Mouse (Mus musculus) forebrain, embryonic 16.5 days (tissue): ENCODE results near the gene Gba. TPM values are rescaled to one million over a fixed set of nuclear protein-coding genes. Genes with fewer than 3 reads are reported as not detected.

Experiments
- ATAC-seq: fragments of 200-750 bp; cut with Nextera tagmentation; 2 replicates; pipeline ENCODE4 v1.8.0; 2017; ENCODE audit warnings: mild to moderate bottlenecking, moderate library complexity
- H3K27ac ChIP-seq: fragments of 300-500 bp; sonication (generic); 2 replicates; pipeline ENCODE4 v1.5.1; 2014; ENCODE audit warnings: low read length, control low read depth
- H3K27me3 ChIP-seq: fragments of 300-500 bp; sonication (generic); replicated peaks from 2 replicates; pipeline ENCODE4 v1.6.1; 2014; ENCODE audit warnings: low read length; ENCODE audit not compliant: control insufficient read depth, insufficient read depth
- H3K36me3 ChIP-seq: fragments of 300-500 bp; sonication (generic); 2 replicates; pipeline ENCODE4 v1.6.1; 2014; ENCODE audit not compliant: control insufficient read depth, insufficient read depth
- H3K4me1 ChIP-seq: fragments of 300-500 bp; sonication (generic); replicated peaks from 2 replicates; pipeline ENCODE4 v1.6.1; 2014; ENCODE audit warnings: low read length; ENCODE audit not compliant: control insufficient read depth, insufficient read depth
- H3K4me2 ChIP-seq: fragments of 300-500 bp; sonication (generic); 2 replicates; pipeline ENCODE4 v1.6.1; 2014; ENCODE audit warnings: mild to moderate bottlenecking, low read length, control low read depth
- H3K4me3 ChIP-seq: fragments of 300-500 bp; sonication (generic); replicated peaks from 2 replicates; pipeline ENCODE4 v1.5.1; 2014; ENCODE audit warnings: mild to moderate bottlenecking, low read length, control low read depth
- H3K9ac ChIP-seq: fragments of 300-500 bp; sonication (generic); replicated peaks from 2 replicates; pipeline ENCODE4 v1.6.1; 2014; ENCODE audit warnings: low read depth, low read length, control low read depth
- H3K9me3 ChIP-seq: fragments of 300-500 bp; sonication (generic); 2 replicates; pipeline ENCODE4 v1.6.1; 2016; ENCODE audit warnings: low read length; ENCODE audit not compliant: control insufficient read depth
- WGBS: fragments of 180-500 bp; shearing (Covaris S2); extraction: QIAGEN DNeasy Blood & Tissue Kit; methylation state at CpG from one replicate; pipeline ENCODE4 v1.1.7; 2014; 5-methylcytosine and 5-hydroxymethylcytosine counted together
- polyA plus RNA-seq: library from polyadenylated mRNA; unstranded; fragments of >200 nt; fragmentation: Nextera tagmentation; extraction: Ambion mirVana; gene quantifications from 2 replicates; pipeline ENCODE4 v1.2.1, GENCODE M21; 2015

Gene Gba
- polyA plus RNA-seq, 1 experiment from 2014 or later, result 46.7 TPM

DNA sequence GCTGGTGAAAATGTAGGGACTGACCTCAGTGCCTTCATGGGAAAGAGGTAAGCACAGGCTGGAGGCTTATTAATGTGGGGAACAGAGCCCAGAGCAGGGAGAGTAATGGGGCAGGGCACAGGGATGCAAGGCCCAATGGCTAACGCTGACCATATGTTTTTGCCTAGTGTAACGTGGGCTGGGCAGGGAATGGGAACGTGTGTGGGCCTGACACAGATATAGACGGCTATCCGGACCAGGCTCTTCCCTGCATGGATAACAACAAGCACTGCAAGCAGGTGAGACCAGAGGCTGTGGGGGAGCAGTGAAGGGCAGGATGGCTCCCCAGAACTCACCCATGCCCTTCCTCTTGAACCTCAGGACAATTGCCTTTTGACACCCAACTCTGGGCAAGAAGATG lies 18.4 kb downstream of the Gba start:
- Histone ChIP-seq H3K9ac (no peak overlapping the region), H3K4me1 (peaks cover 31% of the 10 kb centered on the region), H3K36me3 (no peaks in the 10 kb centered on the region), H3K4me3 (no peak overlapping the region), H3K27me3 (no peaks in the 10 kb centered on the region), H3K27ac (no peak overlapping the region), H3K9me3 (no peaks in the 10 kb centered on the region), H3K4me2 (no peak overlapping the region)
- no peak for ATAC-seq
- 55% methylated on average over 5 of the region's 5 CpGs for WGBS

DNA sequence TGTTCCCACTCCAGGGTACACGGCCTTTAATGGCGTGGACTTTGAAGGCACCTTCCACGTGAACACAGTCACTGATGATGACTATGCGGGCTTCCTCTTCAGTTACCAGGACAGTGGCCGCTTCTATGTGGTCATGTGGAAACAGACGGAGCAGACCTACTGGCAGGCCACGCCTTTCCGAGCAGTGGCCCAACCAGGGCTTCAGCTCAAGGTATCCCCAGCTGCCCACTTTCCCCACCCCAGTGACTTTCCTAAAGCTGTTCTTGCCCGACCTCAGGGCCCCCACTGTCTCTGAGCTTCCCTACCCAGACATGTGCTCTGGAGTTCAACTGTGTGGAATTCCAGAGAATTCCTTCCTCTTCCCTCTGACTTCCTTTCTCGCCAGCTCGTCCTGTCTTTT lies 22.1 kb downstream of the Gba start:
- H3K9ac ChIP-seq, result peak overlapping the region; percentile 58
- no peaks in the 10 kb centered on the region for H3K27me3 ChIP-seq
- 16% methylated on average over 11 of the region's 11 CpGs for WGBS
- ATAC-seq, result no peak
- H3K9me3 ChIP-seq, result no peaks in the 10 kb centered on the region
- no peaks in the 10 kb centered on the region for H3K36me3 ChIP-seq
- peak overlapping the region; percentile 89 for H3K27ac ChIP-seq
- H3K4me2 ChIP-seq, result peak overlapping the region; percentile 71
- H3K4me3 ChIP-seq, result peak overlapping the region; percentile 48
- peaks cover 55% of the 10 kb centered on the region for H3K4me1 ChIP-seq

DNA sequence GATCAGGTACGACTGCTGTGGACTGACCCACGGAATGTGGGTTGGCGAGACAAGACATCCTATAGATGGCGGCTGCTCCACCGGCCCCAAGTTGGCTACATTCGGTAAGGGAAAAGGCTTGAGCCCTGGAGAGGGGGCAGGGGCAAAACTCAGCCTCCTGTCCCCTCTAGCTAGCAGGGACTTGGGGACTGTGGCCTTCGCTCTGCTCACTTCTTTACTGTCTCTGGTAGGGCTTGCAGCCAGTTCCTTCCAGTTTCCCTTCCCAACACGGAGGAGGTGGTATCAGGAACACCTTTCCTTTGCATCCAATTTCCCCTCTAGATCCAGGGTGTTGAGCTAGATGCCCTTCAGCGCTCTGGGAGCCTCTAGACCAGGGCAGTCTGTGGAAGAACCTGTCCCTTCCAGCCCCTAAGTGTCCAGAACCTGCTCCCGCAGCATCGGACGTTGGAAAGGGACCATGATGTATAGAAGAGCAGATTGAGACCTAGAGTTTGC lies 22.6 kb downstream of the Gba start:
- H3K27me3 ChIP-seq, result no peaks in the 10 kb centered on the region
- peak overlapping the region; percentile 58 for H3K9ac ChIP-seq
- H3K36me3 ChIP-seq, result no peaks in the 10 kb centered on the region
- 6% methylated on average over 12 of the region's 12 CpGs for WGBS
- H3K27ac ChIP-seq, result peak overlapping the region; percentile 89
- H3K4me3 ChIP-seq, result peak overlapping the region; percentile 48
- peaks cover 55% of the 10 kb centered on the region for H3K4me1 ChIP-seq
- peak overlapping the region; percentile 71 for H3K4me2 ChIP-seq
- ATAC-seq, result no peak
- no peaks in the 10 kb centered on the region for H3K9me3 ChIP-seq

DNA sequence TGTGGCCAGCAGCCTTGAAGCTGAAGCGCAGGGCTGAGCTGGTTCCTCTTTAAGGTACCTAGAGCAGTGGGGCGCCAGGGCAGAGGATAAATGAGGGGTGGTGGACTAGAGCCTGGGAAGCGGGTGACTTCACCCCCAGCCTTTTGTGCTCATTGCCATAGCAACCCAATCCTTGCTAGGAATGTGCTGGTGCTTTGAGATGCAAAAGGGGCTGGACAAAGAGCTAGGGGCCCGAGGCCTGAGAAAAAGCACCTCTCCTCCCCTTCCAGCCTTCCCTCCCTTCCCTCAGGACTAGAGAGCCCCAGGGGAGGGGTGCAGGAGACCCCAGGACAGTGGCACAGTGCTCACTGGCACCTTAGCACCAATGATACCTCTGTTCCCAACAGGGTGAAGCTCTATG lies 23.2 kb downstream of the Gba start:
- Histone ChIP-seq H3K4me1 (peaks cover 55% of the 10 kb centered on the region), H3K9me3 (no peaks in the 10 kb centered on the region), H3K4me3 (peak overlapping the region; percentile 48), H3K9ac (peak overlapping the region; percentile 58), H3K27ac (peak overlapping the region; percentile 89), H3K27me3 (no peaks in the 10 kb centered on the region), H3K4me2 (peak overlapping the region; percentile 71), H3K36me3 (no peaks in the 10 kb centered on the region)
- 2% methylated on average over 4 of the region's 4 CpGs for WGBS
- ATAC-seq, result peak; percentile 61

DNA sequence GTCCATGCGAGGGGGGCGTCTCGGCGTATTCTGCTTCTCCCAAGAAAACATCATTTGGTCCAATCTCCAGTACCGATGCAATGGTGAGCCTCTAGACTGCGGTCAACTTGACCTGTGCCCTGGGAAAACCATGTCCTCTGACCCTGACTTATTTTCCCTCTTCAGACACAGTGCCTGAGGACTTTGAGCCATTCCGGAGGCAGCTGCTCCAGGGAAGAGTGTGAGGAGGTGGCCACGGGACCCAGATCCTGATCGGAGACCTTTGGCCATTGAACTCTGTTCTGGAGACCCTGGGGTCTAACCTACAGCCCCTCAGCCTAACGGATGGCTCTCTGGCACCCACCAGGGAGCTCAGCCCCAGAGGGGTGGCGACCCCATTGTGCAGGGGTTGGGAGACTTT lies 23.6 kb downstream of the Gba start:
- Histone ChIP-seq H3K27me3 (no peaks in the 10 kb centered on the region), H3K4me3 (peak overlapping the region; percentile 48), H3K9ac (peak overlapping the region; percentile 58), H3K4me1 (peaks cover 55% of the 10 kb centered on the region), H3K36me3 (no peaks in the 10 kb centered on the region), H3K27ac (peak overlapping the region; percentile 89), H3K4me2 (peak overlapping the region; percentile 71), H3K9me3 (no peaks in the 10 kb centered on the region)
- no peak for ATAC-seq
- WGBS, result 4% methylated on average over 11 of the region's 11 CpGs

DNA sequence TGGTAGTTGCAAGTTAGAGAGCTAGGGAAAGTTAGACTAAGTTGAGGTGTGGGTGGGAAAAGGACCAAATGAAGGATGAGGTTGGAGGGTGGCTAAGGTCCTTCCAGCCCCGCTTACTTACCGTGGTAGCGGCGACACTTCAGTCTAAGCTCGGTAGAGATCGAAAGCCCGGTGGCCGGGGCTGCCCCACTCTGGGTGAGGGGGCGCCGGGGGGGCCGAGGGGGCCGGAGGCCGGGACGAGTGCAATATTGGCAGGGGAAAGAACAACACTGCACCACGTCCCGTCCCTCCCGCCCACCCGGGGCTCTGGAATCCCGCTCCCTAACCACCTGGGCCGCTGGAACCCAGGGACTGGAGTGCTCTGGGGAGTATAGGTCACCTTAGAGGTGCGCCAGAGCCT lies 24.2 kb downstream of the Gba start, which contains the start of gene Mtx1:
Mtx1 (minus strand) TSS at position 189 of the 400 bp plus-strand sequence.
- no peak; the same call in 1 of the 2 replicates for ATAC-seq
- Histone ChIP-seq H3K36me3 (no peaks in the 10 kb centered on the region), H3K27me3 (no peaks in the 10 kb centered on the region), H3K27ac (peak within 1 kb of the TSS; percentile 89), H3K9me3 (no peaks in the 10 kb centered on the region), H3K9ac (peak within 1 kb of the TSS; percentile 58), H3K4me3 (peak within 1 kb of the TSS; percentile 48), H3K4me1 (peaks cover 55% of the 10 kb centered on the region), H3K4me2 (peak within 1 kb of the TSS; percentile 71)
- under 1% methylated on average over 21 of the region's 21 CpGs for WGBS

DNA sequence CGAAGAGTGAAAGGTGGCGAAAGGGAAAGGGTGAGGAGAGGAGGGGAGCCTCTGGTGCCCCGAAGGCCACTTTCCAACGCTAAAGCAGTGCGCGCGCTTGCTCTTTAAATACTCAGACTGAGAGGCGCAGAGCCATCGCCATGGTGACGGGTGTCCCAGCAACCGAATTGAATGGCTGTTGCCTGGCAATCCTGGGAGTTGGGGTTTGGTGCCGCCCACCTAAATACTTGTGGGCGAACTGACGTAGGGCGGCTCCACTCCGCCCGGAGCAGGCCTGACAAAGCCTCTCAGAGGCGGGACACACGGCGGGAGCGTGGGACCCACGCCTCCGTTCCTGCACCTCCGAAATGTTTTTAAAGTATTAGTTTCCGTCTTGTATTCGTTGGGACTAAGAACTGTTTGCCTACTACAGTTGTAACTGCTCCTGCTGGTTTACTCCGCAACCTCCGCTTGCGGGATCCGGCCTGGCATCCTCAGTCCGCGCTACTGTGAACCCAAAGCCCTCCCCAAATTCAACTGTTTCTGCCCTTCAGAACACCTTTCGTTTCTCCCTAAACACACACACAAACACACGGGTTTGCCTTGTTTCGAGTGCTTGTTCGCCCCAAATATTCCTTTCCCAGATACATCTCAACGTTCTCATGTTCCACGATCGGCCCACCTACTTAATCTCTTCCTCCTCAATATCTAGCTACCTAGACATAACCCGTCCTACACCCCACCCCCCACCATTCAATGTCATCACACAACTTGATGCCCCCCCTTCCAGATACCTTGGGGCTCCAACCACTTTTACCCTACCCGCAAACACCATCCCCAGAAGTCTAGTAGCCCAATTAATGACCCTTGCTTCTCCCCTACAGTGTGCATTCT lies 24.8 kb downstream of the Gba start:
- ATAC-seq, result peak; percentile 87
- H3K4me1 ChIP-seq, result peaks cover 55% of the 10 kb centered on the region
- under 1% methylated on average over 41 of the region's 41 CpGs for WGBS

DNA sequence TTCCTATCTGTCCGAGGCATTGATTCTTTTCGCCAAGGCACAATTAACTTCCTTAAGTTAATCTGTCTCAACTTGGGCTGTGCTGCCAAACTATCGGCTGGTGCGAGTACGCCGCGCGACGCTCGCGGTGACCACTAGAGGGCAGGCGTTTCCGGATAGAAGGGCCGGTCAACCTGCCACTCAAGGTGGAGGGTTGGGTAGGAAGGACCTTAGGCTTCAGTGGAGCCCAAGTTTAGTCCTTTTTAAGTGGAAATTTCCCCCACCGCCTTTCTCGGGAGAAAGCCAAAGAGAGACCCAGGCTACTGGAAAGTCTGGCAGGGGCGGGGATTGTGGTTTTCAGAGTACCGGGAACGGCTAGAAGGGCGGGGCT lies 25.4 kb downstream of the Gba start:
- Histone ChIP-seq H3K27ac (peak overlapping the region; percentile 89), H3K4me2 (peak overlapping the region; percentile 71), H3K9ac (peak overlapping the region; percentile 58), H3K4me3 (peak overlapping the region; percentile 48), H3K27me3 (no peaks in the 10 kb centered on the region), H3K9me3 (no peaks in the 10 kb centered on the region), H3K36me3 (no peaks in the 10 kb centered on the region), H3K4me1 (peaks cover 55% of the 10 kb centered on the region)
- WGBS, result under 1% methylated on average over 19 of the region's 20 CpGs
- peak; percentile 36 for ATAC-seq

More for the DNA sequence above, 24.8 kb downstream of the Gba start:
- Histone ChIP-seq H3K4me2 (peak overlapping the region; percentile 71), H3K27me3 (no peaks in the 10 kb centered on the region), H3K4me3 (peak overlapping the region; percentile 48), H3K27ac (peak overlapping the region; percentile 89), H3K9me3 (no peaks in the 10 kb centered on the region), H3K36me3 (no peaks in the 10 kb centered on the region), H3K9ac (peak overlapping the region; percentile 58)

DNA sequence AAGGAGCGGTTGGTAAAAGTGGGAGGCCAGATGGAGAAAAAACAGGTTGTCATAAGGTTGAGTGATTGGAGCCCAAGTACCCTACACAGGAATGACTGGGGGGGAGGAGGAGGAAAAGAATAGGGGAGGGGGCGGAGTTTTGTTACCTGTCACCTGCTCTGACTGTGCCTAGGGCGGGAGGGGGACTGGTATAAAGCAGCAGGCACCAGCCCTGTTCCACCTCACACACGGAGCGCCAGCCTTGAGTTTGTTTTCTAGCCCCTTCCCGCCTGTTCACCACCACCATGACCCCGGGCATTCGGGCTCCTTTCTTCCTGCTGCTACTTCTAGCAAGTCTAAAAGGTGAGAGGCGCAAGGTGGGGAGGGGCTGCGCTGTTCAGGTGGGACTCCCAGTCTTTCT lies 26.1 kb downstream of the Gba start, which contains the start of gene Muc1:
Muc1 (plus strand) TSS at position 222 of the 400 bp plus-strand sequence.
- Histone ChIP-seq H3K4me1 (peaks cover 48% of the 10 kb centered on the region), H3K4me3 (peak within 1 kb of the TSS; percentile 48), H3K9ac (peak within 1 kb of the TSS; percentile 58), H3K9me3 (no peaks in the 10 kb centered on the region), H3K27ac (peak within 1 kb of the TSS; percentile 89), H3K4me2 (peak within 1 kb of the TSS; percentile 71), H3K36me3 (0 out of 2 replicates have a peak, but pooled peaks cover 2% of the 10 kb centered on the region), H3K27me3 (no peaks in the 10 kb centered on the region)
- 36% methylated on average over 10 of the region's 10 CpGs for WGBS
- no peak for ATAC-seq
